Mouse (Mus musculus) liver, adult 2 months (tissue): ENCODE measurements around the gene Casz1. TPM values are rescaled to one million over a fixed set of nuclear protein-coding genes. Genes with fewer than 3 reads are reported as not detected.

Experiments
- DNase-seq: peaks from one replicate; pipeline ENCODE4 v3.0.0-alpha.2; 2011; ENCODE audit warnings: low read depth, low spot score; ENCODE audit errors: extremely low read depth
- H3K27ac ChIP-seq: fragments of 200-500 bp; replicated peaks from 2 replicates; pipeline ENCODE4 v1.5.1; 2012; ENCODE audit warnings: low read depth, mild to moderate bottlenecking, control low read depth, inconsistent platforms, low read length; ENCODE audit not compliant: insufficient read depth
- H3K27me3 ChIP-seq: fragments of 200-500 bp; 2 replicates; pipeline ENCODE4 v1.6.1; 2012; ENCODE audit warnings: mild to moderate bottlenecking, moderate library complexity, low read length, inconsistent platforms; ENCODE audit not compliant: control insufficient read depth, insufficient read depth
- H3K36me3 ChIP-seq: fragments of 200-500 bp; 2 replicates; pipeline ENCODE4 v1.6.1; 2012; ENCODE audit warnings: low read length, inconsistent platforms; ENCODE audit not compliant: control insufficient read depth, insufficient read depth
- H3K4me1 ChIP-seq: fragments of 200-500 bp; 2 replicates; pipeline ENCODE4 v1.6.1; 2011; ENCODE audit warnings: low read length; ENCODE audit not compliant: control insufficient read depth, insufficient read depth
- H3K4me3 ChIP-seq: fragments of 200-500 bp; 2 replicates; pipeline ENCODE4 v1.5.1; 2011; ENCODE audit warnings: low read depth, mild to moderate bottlenecking, control low read depth, low read length, moderate library complexity; ENCODE audit not compliant: insufficient read depth
- H3K79me2 ChIP-seq: fragments of 200-500 bp; 2 replicates; pipeline ENCODE4 v1.6.1; 2012; ENCODE audit warnings: inconsistent platforms, mild to moderate bottlenecking, low read length, moderate library complexity; ENCODE audit not compliant: control insufficient read depth, insufficient read depth
- H3K9ac ChIP-seq: fragments of 200-500 bp; 2 replicates; pipeline ENCODE4 v1.6.1; 2012; ENCODE audit warnings: low read depth, mild to moderate bottlenecking, control low read depth, inconsistent platforms, low read length
- CTCF ChIP-seq: fragments of 200-500 bp; IDR thresholded peaks from 2 replicates; pipeline ENCODE4 v1.5.1; 2011; ENCODE audit warnings: low read depth, low read length, control low read depth
- POLR2A ChIP-seq: fragments of 200-500 bp; IDR thresholded peaks from 2 replicates; pipeline ENCODE4 v1.6.1; 2011; ENCODE audit warnings: low read length, control low read depth; ENCODE audit not compliant: insufficient read depth; ENCODE audit errors: extremely low read depth
- WGBS: fragments of 180-500 bp; shearing (Covaris S2); methylation state at CpG from one replicate; pipeline ENCODE4 v1.1.7; 2018; 5-methylcytosine and 5-hydroxymethylcytosine counted together
- polyA plus RNA-seq: library from polyadenylated mRNA; depleted of rRNA; stranded (reverse); fragments of >200 nt; gene quantifications from 2 replicates; pipeline ENCODE4 v1.2.3, GENCODE M21; 2012
- total RNA-seq: library from RNA; depleted of rRNA; stranded (reverse); fragments of >200 nt; gene quantifications from 2 replicates; pipeline ENCODE4 v1.2.3, GENCODE M21; 2014

Gene Casz1
- total and polyA plus RNA-seq, 2 experiments, result 0.09 to 0.24 TPM

GRCm38 (mm10) chr4:148853057-148853456 is 48.8 kb downstream of the Casz1 start:
- no peak overlapping the region for H3K4me3 ChIP-seq
- no peaks in the 10 kb centered on the region for H3K27me3 ChIP-seq
- 79% methylated on average over 4 of the region's 4 CpGs for WGBS
- no peak for DNase-seq
- no peaks in the 10 kb centered on the region for H3K79me2 ChIP-seq
- no peak for TF ChIP-seq POLR2A
- no peak for TF ChIP-seq CTCF
- no peak overlapping the region for H3K9ac ChIP-seq
- no peaks in the 10 kb centered on the region for H3K36me3 ChIP-seq
- H3K4me1 ChIP-seq, result no peaks in the 10 kb centered on the region
- no peak overlapping the region for H3K27ac ChIP-seq

- Histone ChIP-seq H3K36me3 (no peaks in the 10 kb centered on the region), H3K79me2 (no peaks in the 10 kb centered on the region), H3K4me1 (no peaks in the 10 kb centered on the region), H3K27me3 (no peaks in the 10 kb centered on the region), H3K9ac (no peak overlapping the region), H3K4me3 (no peak overlapping the region), H3K27ac (no peak overlapping the region)
- TF ChIP-seq CTCF (no peak), POLR2A (no peak)
- 31% methylated on average over 2 of the region's 2 CpGs for WGBS
- DNase-seq, result no peak
These were observed 49.9 kb downstream of the Casz1 start for GRCm38 (mm10) chr4:148854093-148854492.

DNA sequence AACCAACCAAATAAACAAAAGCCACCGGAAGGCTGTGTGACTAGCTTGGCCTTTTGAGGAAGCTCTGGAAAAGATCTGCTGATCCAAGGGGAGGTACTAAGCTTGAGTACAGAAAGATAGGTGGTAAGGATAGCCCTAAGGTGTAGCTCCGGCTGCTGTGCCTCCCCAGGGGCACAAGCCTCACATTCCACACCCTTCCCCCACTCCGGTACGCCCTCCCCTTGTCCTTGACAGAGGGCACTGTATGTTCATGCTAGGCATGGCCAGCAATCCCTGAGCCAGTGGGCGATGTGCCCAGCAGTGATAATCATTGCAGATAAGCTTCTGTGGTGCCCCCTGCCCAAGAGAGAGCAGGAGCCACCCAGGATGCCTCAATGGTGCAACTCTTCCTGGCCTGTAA is 51.3 kb downstream of the Casz1 start:
- WGBS, result 86% methylated on average over 5 of the region's 5 CpGs
- no peak for TF ChIP-seq POLR2A
- no peak for TF ChIP-seq CTCF
- no peak overlapping the region for H3K27ac ChIP-seq
- no peaks in the 10 kb centered on the region for H3K79me2 ChIP-seq
- DNase-seq, result no peak
- no peaks in the 10 kb centered on the region for H3K4me1 ChIP-seq
- H3K4me3 ChIP-seq, result no peak overlapping the region
- H3K27me3 ChIP-seq, result no peaks in the 10 kb centered on the region
- no peak overlapping the region for H3K9ac ChIP-seq
- no peaks in the 10 kb centered on the region for H3K36me3 ChIP-seq

GRCm38 (mm10) chr4:148856216-148856615 is 52.0 kb downstream of the Casz1 start:
- Histone ChIP-seq H3K27me3 (no peaks in the 10 kb centered on the region), H3K4me3 (no peak overlapping the region), H3K4me1 (no peaks in the 10 kb centered on the region), H3K27ac (no peak overlapping the region), H3K9ac (no peak overlapping the region), H3K36me3 (no peaks in the 10 kb centered on the region), H3K79me2 (no peaks in the 10 kb centered on the region)
- TF ChIP-seq POLR2A (no peak), CTCF (no peak)
- DNase-seq, result no peak
- 84% methylated on average over 4 of the region's 4 CpGs for WGBS

- no peaks in the 10 kb centered on the region for H3K27me3 ChIP-seq
- no peak for DNase-seq
- no peaks in the 10 kb centered on the region for H3K4me1 ChIP-seq
- H3K36me3 ChIP-seq, result no peaks in the 10 kb centered on the region
- H3K4me3 ChIP-seq, result no peak overlapping the region
- 83% methylated on average over 13 of the region's 13 CpGs for WGBS
- H3K79me2 ChIP-seq, result no peaks in the 10 kb centered on the region
- H3K27ac ChIP-seq, result no peak overlapping the region
- H3K9ac ChIP-seq, result no peak overlapping the region
- TF ChIP-seq CTCF (no peak), POLR2A (no peak)
These were observed 53.3 kb downstream of the Casz1 start for GRCm38 (mm10) chr4:148857398-148858084.

- no peak overlapping the region for H3K9ac ChIP-seq
- 77% methylated on average over 7 of the region's 7 CpGs for WGBS
- no peaks in the 10 kb centered on the region for H3K79me2 ChIP-seq
- H3K27ac ChIP-seq, result no peak overlapping the region
- H3K27me3 ChIP-seq, result no peaks in the 10 kb centered on the region
- TF ChIP-seq CTCF, result no peak
- no peak for TF ChIP-seq POLR2A
- no peak overlapping the region for H3K4me3 ChIP-seq
- no peak for DNase-seq
- no peaks in the 10 kb centered on the region for H3K36me3 ChIP-seq
- H3K4me1 ChIP-seq, result no peaks in the 10 kb centered on the region
These were observed 54.0 kb downstream of the Casz1 start for GRCm38 (mm10) chr4:148858194-148858593.
